In the genomic region with DNA sequence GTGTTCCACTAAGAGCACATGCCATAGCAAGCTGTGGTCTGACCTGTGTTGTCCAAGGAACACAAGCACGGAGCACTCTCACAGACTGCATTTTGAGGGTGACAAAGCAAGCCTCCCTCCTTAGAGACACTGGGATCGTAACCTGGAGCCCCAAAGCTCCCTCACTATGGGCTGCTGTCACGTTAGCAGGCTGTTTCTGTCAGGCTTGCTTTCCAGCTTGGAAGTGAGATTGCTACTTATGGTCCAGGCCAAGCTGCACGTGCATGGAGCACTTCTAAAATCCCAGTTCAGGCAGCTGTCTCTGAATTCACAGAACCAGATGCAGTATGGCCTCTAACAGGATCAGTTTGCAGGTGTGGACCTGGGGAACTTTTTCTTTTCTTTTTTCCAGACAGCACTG, we compare ENCODE assay signal across 26 mouse cellular contexts. TPM values are rescaled to one million over a fixed set of nuclear protein-coding genes. Genes with fewer than 3 reads are reported as not detected.
DNase-seq lines count a peak whose midpoint lies in the region; ATAC-seq and TF ChIP-seq lines count a peak whose summit lies in the region.
"Had no signal": no experiment of that assay in that cellular context is flagged by ENCODE, and none has a peak within 500 bp of the region (broad histone marks: within the 10 kb centered on the region; RNA-seq: fewer than 3 reads in every experiment).

No protein-coding gene starts in this region.

- H3K4me1 ChIP-seq in limb, embryonic 13.5 days, result 0 out of 2 replicates have a peak, but pooled peaks cover 11% of the 10 kb centered on the region
- H3K4me1 ChIP-seq in limb, embryonic 10.5 days, result peaks cover 6% of the 10 kb centered on the region
- H3K4me1 ChIP-seq in limb, embryonic 14.5 days (ENCODE audit: control insufficient read depth, insufficient read depth, low read length), result peaks cover 4% of the 10 kb centered on the region; the same call in 1 of the 2 replicates
- peaks cover 28% of the 10 kb centered on the region for H3K4me1 ChIP-seq in limb, embryonic 15.5 days
- H3K4me1 ChIP-seq: forebrain, embryonic 10.5 days; forebrain, embryonic 12.5 days had no signal

- no peak overlapping the region for H3K4me2 ChIP-seq in limb, embryonic 13.5 days (replicated peaks)
- no peak overlapping the region for H3K4me2 ChIP-seq in limb, embryonic 14.5 days (replicated peaks; ENCODE audit: low read depth, low read length, severe bottlenecking)
- H3K4me2 ChIP-seq in limb, embryonic 15.5 days, result no peak overlapping the region
- H3K4me2 ChIP-seq: embryonic facial prominence, embryonic 12.5 days; embryonic facial prominence, embryonic 15.5 days; forebrain, embryonic 12.5 days had no signal

- DNase-seq in gastrocnemius, adult 2 months, result no peak
- no peak for DNase-seq in gastrocnemius, postnatal 36 days
- no peak for DNase-seq in limb, embryonic 10.5 days (ENCODE audit: low spot score)
- no peak for DNase-seq in limb, embryonic 14.5 days (ENCODE audit: low spot score)
- no peak for DNase-seq in layer of hippocampus, adult 18-20 months (ENCODE audit: low spot score in 2 of 2)
- DNase-seq: adrenal gland, adult 2 months; adrenal gland, postnatal 10 days; adrenal gland, postnatal 25 days; cerebellum, adult 11 months; cerebellum, adult 18-20 months; cerebellum, adult 8-10 months; cerebellum, adult 9-11 months; cerebellum, postnatal 14 days; cerebellum, postnatal 36 days; embryo, embryonic 11 days had no signal

- no peaks in the 10 kb centered on the region for H3K9me3 ChIP-seq in limb, embryonic 13.5 days
- H3K9me3 ChIP-seq in limb, embryonic 10.5 days (replicated peaks), result no peaks in the 10 kb centered on the region
- H3K9me3 ChIP-seq in limb, embryonic 14.5 days (ENCODE audit: control insufficient read depth, low read length), result no peaks in the 10 kb centered on the region
- no peaks in the 10 kb centered on the region for H3K9me3 ChIP-seq in limb, embryonic 15.5 days
- H3K9me3 ChIP-seq: embryonic facial prominence, embryonic 12.5 days; embryonic facial prominence, embryonic 15.5 days; forebrain, embryonic 12.5 days had no signal

- H3K9ac ChIP-seq in limb, embryonic 13.5 days, result no peak overlapping the region; the same call in 1 of the 2 replicates
- no peak overlapping the region for H3K9ac ChIP-seq in limb, embryonic 14.5 days (ENCODE audit: low read depth, low read length, severe bottlenecking)
- no peak overlapping the region for H3K9ac ChIP-seq in limb, embryonic 15.5 days
- H3K9ac ChIP-seq: embryonic facial prominence, embryonic 12.5 days; embryonic facial prominence, embryonic 15.5 days; forebrain, embryonic 12.5 days had no signal

- intact Hi-C loops in gastrocnemius, adult 2 months (cut with DNase I), result no loop called here
- intact Hi-C loops in gastrocnemius, postnatal 36 days (cut with DNase I), result no loop called here

- no peak overlapping the region for H3K4me3 ChIP-seq in gastrocnemius, adult 2 months
- H3K4me3 ChIP-seq in limb, embryonic 13.5 days, result no peak overlapping the region
- no peak overlapping the region for H3K4me3 ChIP-seq in limb, embryonic 10.5 days
- H3K4me3 ChIP-seq in limb, embryonic 14.5 days (replicated peaks; ENCODE audit: low read length), result no peak overlapping the region
- H3K4me3 ChIP-seq in limb, embryonic 15.5 days, result no peak overlapping the region
- H3K4me3 ChIP-seq: embryonic facial prominence, embryonic 12.5 days; embryonic facial prominence, embryonic 15.5 days; erythroblast, embryonic 14.5 days; forebrain, embryonic 10.5 days; forebrain, embryonic 12.5 days had no signal

- no peak for TF ChIP-seq CTCF in gastrocnemius, adult 2 months (IDR thresholded peaks at IDR 0.05)

- H3K27me3 ChIP-seq in limb, embryonic 13.5 days, result no peaks in the 10 kb centered on the region
- no peaks in the 10 kb centered on the region for H3K27me3 ChIP-seq in limb, embryonic 10.5 days (ENCODE audit: low read depth, poor library complexity, severe bottlenecking)
- H3K27me3 ChIP-seq in limb, embryonic 14.5 days (ENCODE audit: control insufficient read depth, insufficient read depth, low read length), result no peaks in the 10 kb centered on the region
- H3K27me3 ChIP-seq in limb, embryonic 15.5 days, result no peaks in the 10 kb centered on the region
- H3K27me3 ChIP-seq: embryonic facial prominence, embryonic 12.5 days; embryonic facial prominence, embryonic 15.5 days; forebrain, embryonic 12.5 days had no signal

- peaks cover 48% of the 10 kb centered on the region for H3K36me3 ChIP-seq in limb, embryonic 13.5 days
- peaks cover 72% of the 10 kb centered on the region for H3K36me3 ChIP-seq in limb, embryonic 10.5 days
- H3K36me3 ChIP-seq in limb, embryonic 14.5 days (ENCODE audit: control insufficient read depth, insufficient read depth, low read length), result peaks cover 15% of the 10 kb centered on the region
- peaks cover 20% of the 10 kb centered on the region for H3K36me3 ChIP-seq in limb, embryonic 15.5 days

- TF ChIP-seq POLR2A in limb, embryonic 14.5 days (IDR thresholded peaks at IDR 0.05; ENCODE audit: borderline replicate concordance, extremely low read depth, insufficient read depth, insufficient read length), result no peak

- peak overlapping the region; percentile 58 for H3K27ac ChIP-seq in gastrocnemius, adult 2 months
- peak overlapping the region; percentile 55; the same call in 1 of the 2 replicates for H3K27ac ChIP-seq in limb, embryonic 13.5 days
- H3K27ac ChIP-seq in limb, embryonic 10.5 days, result no peak overlapping the region
- 0 out of 2 replicates have a peak overlapping the region, but pooled peaks have one; percentile 1 for H3K27ac ChIP-seq in limb, embryonic 14.5 days (replicated peaks; ENCODE audit: low read depth, low read length)
- peak overlapping the region; percentile 71 for H3K27ac ChIP-seq in limb, embryonic 15.5 days
- H3K27ac ChIP-seq: embryonic facial prominence, embryonic 12.5 days; embryonic facial prominence, embryonic 15.5 days; forebrain, embryonic 10.5 days; forebrain, embryonic 12.5 days had no signal

- ATAC-seq in limb, embryonic 13.5 days (ENCODE audit: low FRiP score, low read depth), result no peak
- no peak for ATAC-seq in limb, embryonic 14.5 days (ENCODE audit: low FRiP score, low read depth)
- no peak for ATAC-seq in limb, embryonic 15.5 days (ENCODE audit: insufficient number of reproducible peaks, low FRiP score, low TSS enrichment, low read depth)
- no peak for ATAC-seq in granulocyte monocyte progenitor cell, adult 5-6 weeks (replicated peaks; ENCODE audit: poor library complexity, severe bottlenecking)
- ATAC-seq: forebrain, embryonic 14.5 days; forebrain, embryonic 16.5 days had no signal

- 71% methylated on average over 4 of the region's 4 CpGs for WGBS in limb, embryonic 13.5 days
- WGBS in limb, embryonic 10.5 days, result 90% methylated on average over 4 of the region's 4 CpGs
- WGBS in limb, embryonic 14.5 days, result 63% methylated on average over 4 of the region's 4 CpGs
- 73% methylated on average over 4 of the region's 4 CpGs for whole genome bisulfite sequencing in limb, embryonic 15.5 days

RNA-seq across cellular contexts. Expression of a gene that starts 45.7 kb away (rescaled TPM):
- total RNA-seq in gastrocnemius, adult 2 months (2021), result not detected
- total RNA-seq in gastrocnemius, postnatal 36 days (2021), result not detected
- 7.1 and 7.5 TPM in 2 replicates for polyA plus RNA-seq in limb, embryonic 13.5 days (2015; fragmentation: Nextera tagmentation; extraction: Ambion mirVana)
- polyA plus RNA-seq in limb, embryonic 10.5 days (2016; fragmentation: Nextera tagmentation; extraction: Ambion mirVana), result 3.4 and 4.1 TPM in 2 replicates
- polyA plus RNA-seq in limb, embryonic 14.5 days (2012; rRNA removed), result 5.0 and 7.4 TPM in 2 replicates
- polyA plus RNA-seq in limb, embryonic 14.5 days (2014; fragmentation: Nextera tagmentation; extraction: Ambion mirVana), result 4.9 and 6.4 TPM in 2 replicates
- polyA plus RNA-seq in limb, embryonic 15.5 days (2015; fragmentation: Nextera tagmentation; extraction: Ambion mirVana), result 5.4 and 6.2 TPM in 2 replicates
- total RNA-seq in granulocyte monocyte progenitor cell, adult 5-6 weeks (2014; fragmentation: Nextera tagmentation), result not detected in 2 replicates
- total RNA-seq in granulocyte monocyte progenitor cell, adult 5-6 weeks (2017), result 0.69 TPM in 1 of 2 replicates, not detected in the other
- total RNA-seq in layer of hippocampus, adult 18-20 months (2021), result not detected
- total RNA-seq: adrenal gland, adult 2 months; adrenal gland, postnatal 25 days; common myeloid progenitor, adult 5-6 weeks had no signal
